Mouse (Mus musculus) liver, embryonic 14.5 days (tissue): Measurements from ENCODE around the gene Il6st. TPM values are rescaled to one million over a fixed set of nuclear protein-coding genes. Genes with fewer than 3 reads are reported as not detected.

Experiments
- ATAC-seq: fragments of 200-750 bp; cut with Nextera tagmentation; 2 replicates; pipeline ENCODE4 v1.8.0; 2017; ENCODE audit warnings: moderate number of reproducible peaks, mild to moderate bottlenecking, moderate library complexity; ENCODE audit not compliant: insufficient read depth
- DNase-seq, 3 experiments: peaks; one replicate each; pipeline ENCODE4 v3.0.0-alpha.2; 2012 to 2013; ENCODE audit warnings: low read depth in 3 of 3, low spot score in 3 of 3
- H3K27ac ChIP-seq: fragments of 300-500 bp; sonication (generic); 2 replicates; pipeline ENCODE4 v1.5.1; 2014; ENCODE audit warnings: moderate library complexity, mild to moderate bottlenecking, control low read depth, inconsistent platforms
- H3K27me3 ChIP-seq: fragments of 300-500 bp; sonication (generic); 2 replicates; pipeline ENCODE4 v1.6.1; 2014; ENCODE audit warnings: mild to moderate bottlenecking, low read length, moderate library complexity; ENCODE audit not compliant: control insufficient read depth, insufficient read depth
- H3K36me3 ChIP-seq: fragments of 300-500 bp; sonication (generic); replicated peaks from 2 replicates; pipeline ENCODE4 v1.6.1; 2014; ENCODE audit warnings: low read depth; ENCODE audit not compliant: control insufficient read depth, insufficient read depth
- H3K4me1 ChIP-seq, 2 experiments: fragments of 200-500 bp in 1 of 2; fragments of 300-500 bp in 1 of 2; sonication (generic) in 1 of 2; replicated peaks; 2 replicates each; pipeline ENCODE4 v1.6.1; 2012 to 2014; ENCODE audit warnings: antibody characterized with exemption in 1 of 2, inconsistent platforms in 1 of 2, low read length in 1 of 2; ENCODE audit not compliant: control insufficient read depth in 2 of 2, insufficient read depth in 2 of 2
- H3K4me2 ChIP-seq: fragments of 300-500 bp; sonication (generic); 2 replicates; pipeline ENCODE4 v1.6.1; 2014; ENCODE audit warnings: low read depth, mild to moderate bottlenecking, control low read depth, moderate library complexity
- H3K4me3 ChIP-seq, 2 experiments: fragments of 200-500 bp in 1 of 2; fragments of 300-500 bp in 1 of 2; sonication (generic) in 1 of 2; 2 replicates each; pipeline ENCODE4 v1.5.1; 2012 to 2014; ENCODE audit warnings: low read depth in 2 of 2, low read length in 2 of 2, mild to moderate bottlenecking in 2 of 2, control low read depth in 1 of 2, inconsistent platforms in 1 of 2, moderate library complexity in 1 of 2; ENCODE audit not compliant: insufficient read depth in 1 of 2
- H3K9ac ChIP-seq: fragments of 300-500 bp; sonication (generic); replicated peaks from 2 replicates; pipeline ENCODE4 v1.6.1; 2014; ENCODE audit warnings: mild to moderate bottlenecking, control low read depth, moderate library complexity
- H3K9me3 ChIP-seq: fragments of 300-500 bp; sonication (generic); 2 replicates; pipeline ENCODE4 v1.6.1; 2016; ENCODE audit warnings: low read length, mixed read lengths; ENCODE audit not compliant: control insufficient read depth
- CTCF ChIP-seq: IDR thresholded peaks from 2 replicates; pipeline ENCODE4 v1.5.1; 2016; ENCODE audit warnings: antibody characterized with exemption, low read depth, control low read depth
- EP300 ChIP-seq: IDR thresholded peaks from 2 replicates; pipeline ENCODE4 v1.6.1; 2016; ENCODE audit warnings: antibody characterized with exemption, low read depth
- WGBS: fragments of 180-500 bp; shearing (Covaris S2); extraction: QIAGEN DNeasy Blood & Tissue Kit; methylation state at CpG from one replicate; pipeline ENCODE4 v1.1.7; 2014; ENCODE audit not compliant: insufficient replicate concordance; 5-methylcytosine and 5-hydroxymethylcytosine counted together
- polyA plus RNA-seq, 2 experiments: library from polyadenylated mRNA; depleted of rRNA in 1 of 2; stranded (reverse) in 1 of 2; unstranded in 1 of 2; fragments of >200 nt; fragmentation: Nextera tagmentation in 1 of 2; extraction: Ambion mirVana in 1 of 2; gene quantifications; 2 replicates each; pipeline versions ENCODE4 v1.2.1 to v1.2.3; 2012 to 2014

Il6st gene
- polyA plus RNA-seq, 2 experiments, result 2.4 to 3.7 TPM

DNA sequence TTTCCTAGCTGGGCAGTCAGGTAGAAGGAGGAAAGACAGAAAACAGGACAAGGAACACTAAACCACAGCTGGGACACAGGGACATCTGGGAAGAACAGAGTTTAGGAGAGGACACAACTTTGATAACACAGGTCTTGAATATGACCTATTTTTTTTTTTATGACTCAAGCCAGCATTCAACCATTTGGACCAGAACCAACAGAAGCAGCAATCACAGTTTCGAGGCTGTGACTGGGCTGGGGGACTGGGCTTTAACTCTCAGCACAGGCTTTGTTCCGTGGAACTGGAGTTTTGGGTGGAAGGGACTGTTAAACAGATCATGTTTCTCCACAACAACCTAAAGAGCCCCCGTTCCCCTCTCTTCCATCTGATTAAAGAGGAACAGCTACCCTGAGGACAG, 76.7 kb downstream of the Il6st start:
- no peaks in the 10 kb centered on the region for H3K27me3 ChIP-seq
- no peaks in the 10 kb centered on the region for H3K36me3 ChIP-seq
- ATAC-seq, result no peak
- no peak for DNase-seq
- no peak for TF ChIP-seq EP300
- no peak for TF ChIP-seq CTCF
- H3K27ac ChIP-seq, result no peak overlapping the region
- H3K9me3 ChIP-seq, result no peaks in the 10 kb centered on the region
- no peak overlapping the region for H3K9ac ChIP-seq
- WGBS, result 50% methylated on average over 3 of the region's 3 CpGs
- peaks cover 4 to 9% of the 10 kb centered on the region in 2 experiments; a peak in 3 of 4 replicates for H3K4me1 ChIP-seq
- H3K4me2 ChIP-seq, result no peak overlapping the region
- H3K4me3 ChIP-seq, result no peak overlapping the region

DNA sequence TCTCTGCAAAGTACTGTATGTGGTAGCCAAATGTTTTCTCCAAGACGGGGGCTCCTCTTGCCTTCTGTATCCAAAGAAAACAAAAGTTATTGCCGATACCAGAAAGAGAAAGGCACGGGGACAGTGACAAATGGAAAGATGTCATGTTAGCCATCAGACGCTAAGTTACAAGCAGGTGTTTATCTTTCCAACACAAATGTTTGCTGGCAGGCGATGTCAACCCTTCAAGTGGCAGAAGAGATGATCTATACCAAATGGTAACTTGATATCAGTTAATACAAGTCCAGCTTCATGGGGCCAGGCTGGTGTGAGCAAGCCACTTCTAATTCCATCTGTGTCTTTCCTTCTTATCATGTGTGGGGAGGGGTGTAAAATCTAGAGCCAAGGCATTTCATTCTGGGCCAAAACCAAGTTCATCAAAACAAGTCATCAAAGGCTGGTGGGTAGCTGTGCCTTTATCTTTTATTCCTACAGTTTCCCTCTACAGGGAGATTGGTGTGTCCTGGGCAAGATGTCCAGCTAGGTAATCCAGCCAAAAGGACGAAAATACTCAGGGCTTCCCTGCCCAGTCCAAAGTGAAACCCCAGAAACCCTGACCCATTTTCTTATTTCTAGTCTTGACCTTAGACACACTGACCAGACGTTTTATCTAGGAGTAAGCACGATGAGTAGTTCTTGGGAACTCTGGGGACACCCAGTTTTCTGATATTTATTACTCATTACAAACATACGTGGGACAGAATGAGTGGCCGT, 77.5 kb downstream of the Il6st start:
- Histone ChIP-seq H3K4me1 (peaks cover 4 to 9% of the 10 kb centered on the region in 2 experiments; a peak in 3 of 4 replicates), H3K9ac (no peak overlapping the region), H3K4me3 (no peak overlapping the region), H3K27me3 (no peaks in the 10 kb centered on the region), H3K9me3 (no peaks in the 10 kb centered on the region), H3K36me3 (no peaks in the 10 kb centered on the region), H3K4me2 (peak overlapping the region; percentile 22), H3K27ac (no peak overlapping the region)
- TF ChIP-seq EP300, result peak; percentile 71
- no peak for TF ChIP-seq CTCF
- 41% methylated on average over 10 of the region's 10 CpGs for WGBS
- ATAC-seq (peak; percentile 79), DNase-seq (peak; percentile 7 to 28 (median 14))

DNA sequence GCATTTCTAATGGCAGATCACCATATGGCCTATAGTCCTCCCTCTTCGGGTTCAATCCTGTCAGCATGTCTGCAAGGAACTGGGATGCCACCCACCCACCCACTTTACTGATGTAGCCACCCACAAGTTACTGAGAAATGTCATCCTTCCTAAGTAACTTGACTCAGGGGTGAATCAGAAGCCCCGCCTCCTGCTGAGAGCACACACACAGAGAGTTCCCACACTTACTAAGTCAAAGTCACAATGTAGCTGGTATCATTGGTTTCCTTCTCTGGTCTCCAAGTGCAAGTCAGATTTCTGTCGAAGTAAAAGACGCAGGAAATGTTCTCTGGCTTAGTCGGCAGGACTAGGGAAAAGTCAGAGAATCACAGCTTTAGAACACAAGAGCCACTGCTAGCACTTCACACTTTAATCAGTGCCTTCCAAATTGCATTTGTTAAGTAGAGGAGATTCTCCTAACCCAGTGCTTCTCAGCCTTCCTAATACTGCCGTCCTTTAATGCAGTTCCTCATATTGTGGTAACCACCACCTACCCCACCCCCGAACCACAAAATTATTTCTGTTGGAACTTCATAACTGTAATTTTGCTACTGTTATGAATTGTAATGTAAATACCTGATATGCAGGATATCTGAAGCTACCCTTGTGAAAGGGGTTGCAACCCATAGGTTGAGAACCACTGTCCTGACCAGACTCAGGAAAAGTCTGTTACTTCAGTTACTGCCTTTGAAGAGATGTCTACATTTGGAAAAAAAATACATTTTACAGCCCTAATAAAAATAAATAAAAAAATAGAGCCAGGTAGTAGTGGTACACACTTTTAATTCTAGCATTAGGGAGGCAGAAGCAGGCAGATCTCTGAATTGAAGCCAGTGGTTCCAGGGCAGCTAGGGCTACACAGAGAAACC, 88.0 kb downstream of the Il6st start:
- no peak overlapping the region for H3K4me3 ChIP-seq
- no peaks in the 10 kb centered on the region for H3K4me1 ChIP-seq
- ATAC-seq (no peak), DNase-seq (no peak)
- 43% methylated on average over 7 of the region's 7 CpGs for WGBS
- no peak overlapping the region for H3K27ac ChIP-seq
- no peak overlapping the region for H3K4me2 ChIP-seq
- no peak overlapping the region for H3K9ac ChIP-seq
- H3K9me3 ChIP-seq, result no peaks in the 10 kb centered on the region
- TF ChIP-seq EP300 (no peak), CTCF (no peak)
- H3K27me3 ChIP-seq, result no peaks in the 10 kb centered on the region
- no peaks in the 10 kb centered on the region for H3K36me3 ChIP-seq

DNA sequence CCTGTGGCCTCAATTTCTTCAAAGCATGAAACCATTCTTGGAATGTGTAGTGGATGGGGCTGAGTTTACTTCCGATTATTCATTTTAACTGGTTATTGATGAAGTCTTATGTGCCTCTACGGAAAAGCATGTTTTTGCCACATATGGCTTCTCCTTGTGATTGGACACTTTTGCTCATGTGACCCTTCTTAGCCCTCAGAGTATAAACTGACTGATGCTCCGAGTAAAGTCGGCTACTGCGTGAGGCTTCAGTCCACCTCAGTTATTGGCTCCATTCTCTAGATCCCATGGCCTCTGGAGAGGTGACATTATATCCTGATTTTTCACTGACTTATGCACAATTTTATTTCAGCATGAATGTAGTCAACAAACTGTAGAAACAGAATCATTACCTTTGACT, 89.4 kb downstream of the Il6st start:
- DNase-seq (no peak), ATAC-seq (no peak)
- no peak overlapping the region for H3K9ac ChIP-seq
- H3K4me3 ChIP-seq, result no peak overlapping the region
- no peaks in the 10 kb centered on the region for H3K27me3 ChIP-seq
- TF ChIP-seq EP300, result no peak
- TF ChIP-seq CTCF, result no peak
- H3K9me3 ChIP-seq, result no peaks in the 10 kb centered on the region
- H3K4me1 ChIP-seq, result no peaks in the 10 kb centered on the region
- no peak overlapping the region for H3K27ac ChIP-seq
- no peak overlapping the region for H3K4me2 ChIP-seq
- no peaks in the 10 kb centered on the region for H3K36me3 ChIP-seq
- 79% methylated on average over 5 of the region's 5 CpGs for WGBS

DNA sequence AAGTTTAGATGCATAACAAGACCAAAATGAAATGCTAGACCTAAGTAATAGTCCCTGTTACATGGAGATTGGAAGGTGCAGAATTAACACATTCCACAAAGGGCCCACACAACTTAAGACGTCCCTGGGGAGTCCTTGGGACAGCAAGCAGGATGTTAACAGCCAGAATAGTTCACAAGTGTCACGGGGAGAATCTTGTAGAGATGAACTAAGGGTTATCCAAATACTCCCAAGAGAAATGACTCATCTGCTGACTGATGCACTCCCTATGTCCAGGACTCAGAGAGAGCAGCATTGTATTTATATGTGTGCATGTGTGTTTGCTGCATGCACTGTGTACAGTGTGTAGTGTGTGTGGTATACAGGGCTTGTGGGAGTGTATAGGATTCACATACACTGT, 92.6 kb downstream of the Il6st start:
- H3K27me3 ChIP-seq, result no peaks in the 10 kb centered on the region
- no peaks in the 10 kb centered on the region for H3K9me3 ChIP-seq
- H3K4me3 ChIP-seq, result no peak overlapping the region
- WGBS, result 38% methylated on average over 2 of the region's 2 CpGs
- DNase-seq, result no peak
- no peaks in the 10 kb centered on the region for H3K4me1 ChIP-seq
- H3K4me2 ChIP-seq, result no peak overlapping the region
- H3K27ac ChIP-seq, result no peak overlapping the region
- no peak for ATAC-seq
- H3K36me3 ChIP-seq, result no peaks in the 10 kb centered on the region
- TF ChIP-seq EP300 (no peak), CTCF (no peak)
- H3K9ac ChIP-seq, result no peak overlapping the region

Other genes starting within 250 kb of the Il6st start
- 0.06 and 0.10 TPM in 2 replicates for gene Ankrd55, start 175.6 kb upstream of the Il6st start, polyA plus RNA-seq (2012; rRNA removed)
- gene Ankrd55, start 175.6 kb upstream of the Il6st start, polyA plus RNA-seq (2014; fragmentation: Nextera tagmentation; extraction: Ambion mirVana), result 0.08 and 0.13 TPM in 2 replicates
- gene Il31ra, start 130.3 kb downstream of the Il6st start, polyA plus RNA-seq (2012; rRNA removed), result 0.01 and 0.04 TPM in 2 replicates
- 0.08 TPM in 1 of 2 replicates, not detected in the other for gene Il31ra, start 130.3 kb downstream of the Il6st start, polyA plus RNA-seq (2014; fragmentation: Nextera tagmentation; extraction: Ambion mirVana)
- gene Ddx4, start 188.4 kb downstream of the Il6st start, polyA plus RNA-seq (2012; rRNA removed), result 0.22 and 0.32 TPM in 2 replicates
- 0.09 and 0.21 TPM in 2 replicates for gene Ddx4, start 188.4 kb downstream of the Il6st start, polyA plus RNA-seq (2014; fragmentation: Nextera tagmentation; extraction: Ambion mirVana)
- gene Slc38a9, start 196.7 kb downstream of the Il6st start, polyA plus RNA-seq (2012; rRNA removed), result 9.2 and 10.9 TPM in 2 replicates
- 8.3 and 9.2 TPM in 2 replicates for gene Slc38a9, start 196.7 kb downstream of the Il6st start, polyA plus RNA-seq (2014; fragmentation: Nextera tagmentation; extraction: Ambion mirVana)